Mouse (Mus musculus) intestine, embryonic 16.5 days (tissue): ENCODE measurements at regions not wholly inside any gene's neighbourhood (a gene's known extent, or its start where the extent isn't known, plus 50 kb on each side); places are given as distances from the start of the nearest gene placed in this dataset.

ENCODE experiments used
- ATAC-seq: fragments of 200-750 bp; cut with Nextera tagmentation; 2 replicates; pipeline ENCODE4 v1.8.0; 2017; ENCODE audit warnings: moderate TSS enrichment, moderate library complexity
- H3K27ac ChIP-seq: fragments of 300-500 bp; sonication (generic); 2 replicates; pipeline ENCODE4 v1.5.1; 2014; ENCODE audit warnings: mild to moderate bottlenecking, low read length
- H3K27me3 ChIP-seq: fragments of 300-500 bp; sonication (generic); replicated peaks from 2 replicates; pipeline ENCODE4 v1.6.1; 2014; ENCODE audit warnings: low read length, control low read depth, mixed read lengths; ENCODE audit not compliant: control insufficient read depth, insufficient read depth
- H3K36me3 ChIP-seq: fragments of 300-500 bp; sonication (generic); 2 replicates; pipeline ENCODE4 v1.6.1; 2014; ENCODE audit warnings: low read length, control low read depth; ENCODE audit not compliant: control insufficient read depth, insufficient read depth
- H3K4me1 ChIP-seq: fragments of 300-500 bp; sonication (generic); 2 replicates; pipeline ENCODE4 v1.6.1; 2014; ENCODE audit warnings: low read length, control low read depth, mixed read lengths; ENCODE audit not compliant: control insufficient read depth, insufficient read depth
- H3K4me2 ChIP-seq: fragments of 300-500 bp; sonication (generic); 2 replicates; pipeline ENCODE4 v1.6.1; 2014; ENCODE audit warnings: low read depth, low read length, control low read depth
- H3K4me3 ChIP-seq: fragments of 300-500 bp; sonication (generic); 2 replicates; pipeline ENCODE4 v1.5.1; 2014; ENCODE audit warnings: mild to moderate bottlenecking, low read length
- H3K9ac ChIP-seq: fragments of 300-500 bp; sonication (generic); 2 replicates; pipeline ENCODE4 v1.6.1; 2014; ENCODE audit warnings: low read depth, low read length
- H3K9me3 ChIP-seq: fragments of 300-500 bp; sonication (generic); 2 replicates; pipeline ENCODE4 v1.6.1; 2016; ENCODE audit warnings: low read length, control low read depth; ENCODE audit not compliant: control insufficient read depth
- WGBS: fragments of 180-500 bp; shearing (Covaris S2); extraction: QIAGEN DNeasy Blood & Tissue Kit; methylation state at CpG from one replicate; pipeline ENCODE4 v1.1.7; 2014; 5-methylcytosine and 5-hydroxymethylcytosine counted together

GRCm38 (mm10) chr10:112798603-112799002 lies 130.2 kb downstream of the Atxn7l3b start:
- H3K36me3 ChIP-seq, result no peaks in the 10 kb centered on the region
- WGBS, result 65% methylated on average over 7 of the region's 7 CpGs
- ATAC-seq, result no peak
- no peak overlapping the region for H3K9ac ChIP-seq
- H3K9me3 ChIP-seq, result no peaks in the 10 kb centered on the region
- H3K4me3 ChIP-seq, result no peak overlapping the region
- no peaks in the 10 kb centered on the region for H3K4me1 ChIP-seq
- H3K27ac ChIP-seq, result no peak overlapping the region
- no peaks in the 10 kb centered on the region for H3K27me3 ChIP-seq
- no peak overlapping the region for H3K4me2 ChIP-seq

- H3K36me3 ChIP-seq, result no peaks in the 10 kb centered on the region
- no peak overlapping the region for H3K9ac ChIP-seq
- no peak overlapping the region for H3K4me2 ChIP-seq
- H3K4me3 ChIP-seq, result no peak overlapping the region
- no peaks in the 10 kb centered on the region for H3K9me3 ChIP-seq
- no peaks in the 10 kb centered on the region for H3K4me1 ChIP-seq
- no peak for ATAC-seq
- no peaks in the 10 kb centered on the region for H3K27me3 ChIP-seq
- 23% methylated on average over 4 of the region's 4 CpGs for WGBS
- H3K27ac ChIP-seq, result no peak overlapping the region
Measured at GRCm38 (mm10) chr10:112798090-112798489, 130.7 kb downstream of the Atxn7l3b start.

GRCm38 (mm10) chr10:112795938-112796337 lies 132.9 kb downstream of the Atxn7l3b start:
- Histone ChIP-seq H3K4me2 (no peak overlapping the region), H3K27ac (no peak overlapping the region), H3K36me3 (no peaks in the 10 kb centered on the region), H3K4me3 (no peak overlapping the region), H3K9ac (no peak overlapping the region), H3K27me3 (no peaks in the 10 kb centered on the region), H3K4me1 (no peaks in the 10 kb centered on the region), H3K9me3 (no peaks in the 10 kb centered on the region)
- ATAC-seq, result no peak
- 11% methylated on average over 1 of the region's 1 CpGs for WGBS

- Histone ChIP-seq H3K27ac (no peak overlapping the region), H3K9ac (no peak overlapping the region), H3K4me1 (no peaks in the 10 kb centered on the region), H3K9me3 (no peaks in the 10 kb centered on the region), H3K36me3 (no peaks in the 10 kb centered on the region), H3K4me3 (no peak overlapping the region), H3K4me2 (no peak overlapping the region), H3K27me3 (no peaks in the 10 kb centered on the region)
- 91% methylated on average over 1 of the region's 1 CpGs for WGBS
- no peak for ATAC-seq
Measured at GRCm38 (mm10) chr10:112795473-112795872, 133.3 kb downstream of the Atxn7l3b start.

GRCm38 (mm10) chr10:112788236-112788635 lies 140.6 kb downstream of the Atxn7l3b start:
- ATAC-seq, result no peak
- WGBS, result 64% methylated on average over 3 of the region's 3 CpGs
- no peak overlapping the region for H3K4me2 ChIP-seq
- H3K27me3 ChIP-seq, result no peaks in the 10 kb centered on the region
- H3K4me3 ChIP-seq, result no peak overlapping the region
- H3K9ac ChIP-seq, result no peak overlapping the region
- no peaks in the 10 kb centered on the region for H3K36me3 ChIP-seq
- no peaks in the 10 kb centered on the region for H3K9me3 ChIP-seq
- no peak overlapping the region for H3K27ac ChIP-seq
- H3K4me1 ChIP-seq, result no peaks in the 10 kb centered on the region

GRCm38 (mm10) chr10:112774262-112774661 lies 154.5 kb downstream of the Atxn7l3b start:
- Histone ChIP-seq H3K36me3 (no peaks in the 10 kb centered on the region), H3K27me3 (no peaks in the 10 kb centered on the region), H3K27ac (no peak overlapping the region), H3K4me1 (no peaks in the 10 kb centered on the region), H3K4me3 (no peak overlapping the region), H3K4me2 (no peak overlapping the region), H3K9ac (no peak overlapping the region), H3K9me3 (no peaks in the 10 kb centered on the region)
- no peak for ATAC-seq
- 84% methylated on average over 10 of the region's 10 CpGs for WGBS

GRCm38 (mm10) chr10:112746683-112747082 lies 182.1 kb downstream of the Atxn7l3b start:
- Histone ChIP-seq H3K36me3 (no peaks in the 10 kb centered on the region), H3K4me2 (no peak overlapping the region), H3K9me3 (no peaks in the 10 kb centered on the region), H3K4me1 (no peaks in the 10 kb centered on the region), H3K27me3 (no peaks in the 10 kb centered on the region), H3K27ac (no peak overlapping the region), H3K9ac (no peak overlapping the region), H3K4me3 (no peak overlapping the region)
- 49% methylated on average over 1 of the region's 1 CpGs for WGBS
- no peak for ATAC-seq

- ATAC-seq, result no peak
- Histone ChIP-seq H3K4me2 (no peak overlapping the region), H3K9me3 (no peaks in the 10 kb centered on the region), H3K27me3 (no peaks in the 10 kb centered on the region), H3K36me3 (no peaks in the 10 kb centered on the region), H3K4me3 (no peak overlapping the region), H3K27ac (no peak overlapping the region), H3K4me1 (no peaks in the 10 kb centered on the region), H3K9ac (no peak overlapping the region)
- 83% methylated on average over 2 of the region's 2 CpGs for WGBS
Measured at GRCm38 (mm10) chr10:112743527-112743926, 185.3 kb downstream of the Atxn7l3b start.

GRCm38 (mm10) chr10:112742123-112742522 lies 186.7 kb downstream of the Atxn7l3b start:
- 91% methylated on average over 8 of the region's 8 CpGs for WGBS
- Histone ChIP-seq H3K9ac (no peak overlapping the region), H3K4me1 (no peaks in the 10 kb centered on the region), H3K27me3 (no peaks in the 10 kb centered on the region), H3K36me3 (no peaks in the 10 kb centered on the region), H3K9me3 (no peaks in the 10 kb centered on the region), H3K4me3 (no peak overlapping the region), H3K4me2 (no peak overlapping the region), H3K27ac (no peak overlapping the region)
- ATAC-seq, result no peak
